Mouse (Mus musculus): Measurements from ENCODE around the gene Pter. TPM values are rescaled to one million over a fixed set of nuclear protein-coding genes. Genes with fewer than 3 reads are reported as not detected.

The Pter gene
- polyA plus RNA-seq (2015; fragmentation: Nextera tagmentation; extraction: Ambion mirVana): 19.1 and 21.8 TPM in 2 replicates

- under 1% methylated on average over 24 of the region's 24 CpGs for WGBS
- Histone ChIP-seq H3K27me3 (ENCODE audit: control insufficient read depth, insufficient read depth, low read length) (no peaks in the 10 kb centered on the region), H3K4me3 (ENCODE audit: low read length) (peak within 1 kb of the TSS; percentile 78), H3K9me3 (replicated peaks; ENCODE audit: control insufficient read depth, low read length) (no peaks in the 10 kb centered on the region), H3K4me2 (ENCODE audit: low read depth, low read length) (peak within 1 kb of the TSS; percentile 93), H3K9ac (ENCODE audit: low read length) (peak within 1 kb of the TSS; percentile 85), H3K27ac (ENCODE audit: low read length) (peak within 1 kb of the TSS; percentile 83), H3K36me3 (ENCODE audit: control insufficient read depth, insufficient read depth) (no peaks in the 10 kb centered on the region), H3K4me1 (ENCODE audit: control insufficient read depth, insufficient read depth, low read length) (peaks cover 16% of the 10 kb centered on the region)
- peak; percentile 99 for ATAC-seq (replicated peaks; ENCODE audit: extremely low read depth, insufficient read depth, low FRiP score)
These were observed at the start of gene Pter for GRCm38 (mm10) chr2:12923804-12924591. Pter (plus strand) TSS chr2:12924041.

- 57% methylated on average over 1 of the region's 1 CpGs for WGBS
- Histone ChIP-seq H3K4me1 (ENCODE audit: control insufficient read depth, insufficient read depth, low read length) (no peaks in the 10 kb centered on the region), H3K9ac (ENCODE audit: low read length) (no peak overlapping the region), H3K36me3 (ENCODE audit: control insufficient read depth, insufficient read depth) (no peaks in the 10 kb centered on the region), H3K9me3 (replicated peaks; ENCODE audit: control insufficient read depth, low read length) (no peaks in the 10 kb centered on the region), H3K27ac (ENCODE audit: low read length) (no peak overlapping the region), H3K4me3 (ENCODE audit: low read length) (no peak overlapping the region), H3K4me2 (ENCODE audit: low read depth, low read length) (no peak overlapping the region), H3K27me3 (ENCODE audit: control insufficient read depth, insufficient read depth, low read length) (no peaks in the 10 kb centered on the region)
- no peak for ATAC-seq (replicated peaks; ENCODE audit: extremely low read depth, insufficient read depth, low FRiP score)
These were observed 49.6 kb upstream of the Pter start for GRCm38 (mm10) chr2:12874232-12874631.

GRCm38 (mm10) chr2:12879492-12879891 lies 44.3 kb upstream of the Pter start:
- no peak overlapping the region for H3K9ac ChIP-seq (ENCODE audit: low read length)
- 68% methylated on average over 2 of the region's 2 CpGs for WGBS
- ATAC-seq (replicated peaks; ENCODE audit: extremely low read depth, insufficient read depth, low FRiP score): no peak

GRCm38 (mm10) chr2:12881009-12881408 lies 42.8 kb upstream of the Pter start:
- ATAC-seq (replicated peaks; ENCODE audit: extremely low read depth, insufficient read depth, low FRiP score): no peak
- H3K4me1 ChIP-seq (ENCODE audit: control insufficient read depth, insufficient read depth, low read length): no peaks in the 10 kb centered on the region
- 79% methylated on average over 1 of the region's 1 CpGs for WGBS

More at GRCm38 (mm10) chr2:12879492-12879891, 44.3 kb upstream of the Pter start:
- H3K27ac ChIP-seq (ENCODE audit: low read length): no peak overlapping the region
- H3K4me2 ChIP-seq (ENCODE audit: low read depth, low read length): no peak overlapping the region
- no peaks in the 10 kb centered on the region for H3K9me3 ChIP-seq (replicated peaks; ENCODE audit: control insufficient read depth, low read length)
- no peak overlapping the region for H3K4me3 ChIP-seq (ENCODE audit: low read length)
- no peaks in the 10 kb centered on the region for H3K36me3 ChIP-seq (ENCODE audit: control insufficient read depth, insufficient read depth)
- H3K27me3 ChIP-seq (ENCODE audit: control insufficient read depth, insufficient read depth, low read length): no peaks in the 10 kb centered on the region
- no peaks in the 10 kb centered on the region for H3K4me1 ChIP-seq (ENCODE audit: control insufficient read depth, insufficient read depth, low read length)

GRCm38 (mm10) chr2:12883276-12883914 lies 40.4 kb upstream of the Pter start:
- Histone ChIP-seq H3K27ac (ENCODE audit: low read length) (no peak overlapping the region), H3K4me3 (ENCODE audit: low read length) (no peak overlapping the region), H3K4me2 (ENCODE audit: low read depth, low read length) (no peak overlapping the region), H3K4me1 (ENCODE audit: control insufficient read depth, insufficient read depth, low read length) (no peaks in the 10 kb centered on the region), H3K27me3 (ENCODE audit: control insufficient read depth, insufficient read depth, low read length) (no peaks in the 10 kb centered on the region), H3K36me3 (ENCODE audit: control insufficient read depth, insufficient read depth) (no peaks in the 10 kb centered on the region), H3K9ac (ENCODE audit: low read length) (no peak overlapping the region), H3K9me3 (replicated peaks; ENCODE audit: control insufficient read depth, low read length) (no peaks in the 10 kb centered on the region)
- WGBS: 70% methylated on average over 10 of the region's 10 CpGs
- ATAC-seq (replicated peaks; ENCODE audit: extremely low read depth, insufficient read depth, low FRiP score): no peak

More at GRCm38 (mm10) chr2:12881009-12881408, 42.8 kb upstream of the Pter start:
- no peak overlapping the region for H3K27ac ChIP-seq (ENCODE audit: low read length)
- no peak overlapping the region for H3K9ac ChIP-seq (ENCODE audit: low read length)
- H3K36me3 ChIP-seq (ENCODE audit: control insufficient read depth, insufficient read depth): no peaks in the 10 kb centered on the region
- no peaks in the 10 kb centered on the region for H3K9me3 ChIP-seq (replicated peaks; ENCODE audit: control insufficient read depth, low read length)
- H3K27me3 ChIP-seq (ENCODE audit: control insufficient read depth, insufficient read depth, low read length): no peaks in the 10 kb centered on the region
- no peak overlapping the region for H3K4me3 ChIP-seq (ENCODE audit: low read length)
- no peak overlapping the region for H3K4me2 ChIP-seq (ENCODE audit: low read depth, low read length)

GRCm38 (mm10) chr2:12887015-12887414 lies 36.8 kb upstream of the Pter start:
- Histone ChIP-seq H3K4me1 (ENCODE audit: control insufficient read depth, insufficient read depth, low read length) (no peaks in the 10 kb centered on the region), H3K9ac (ENCODE audit: low read length) (no peak overlapping the region), H3K4me2 (ENCODE audit: low read depth, low read length) (no peak overlapping the region), H3K36me3 (ENCODE audit: control insufficient read depth, insufficient read depth) (no peaks in the 10 kb centered on the region), H3K4me3 (ENCODE audit: low read length) (no peak overlapping the region), H3K27me3 (ENCODE audit: control insufficient read depth, insufficient read depth, low read length) (no peaks in the 10 kb centered on the region), H3K27ac (ENCODE audit: low read length) (no peak overlapping the region), H3K9me3 (replicated peaks; ENCODE audit: control insufficient read depth, low read length) (no peaks in the 10 kb centered on the region)
- WGBS: 64% methylated on average over 2 of the region's 2 CpGs
- no peak for ATAC-seq (replicated peaks; ENCODE audit: extremely low read depth, insufficient read depth, low FRiP score)

GRCm38 (mm10) chr2:12905786-12906185 lies 18.1 kb upstream of the Pter start:
- H3K27me3 ChIP-seq (ENCODE audit: control insufficient read depth, insufficient read depth, low read length): no peaks in the 10 kb centered on the region
- no peak overlapping the region for H3K4me2 ChIP-seq (ENCODE audit: low read depth, low read length)
- H3K9ac ChIP-seq (ENCODE audit: low read length): no peak overlapping the region
- WGBS: 85% methylated on average over 1 of the region's 1 CpGs
- no peak overlapping the region for H3K27ac ChIP-seq (ENCODE audit: low read length)
- no peaks in the 10 kb centered on the region for H3K36me3 ChIP-seq (ENCODE audit: control insufficient read depth, insufficient read depth)
- H3K4me3 ChIP-seq (ENCODE audit: low read length): no peak overlapping the region
- no peaks in the 10 kb centered on the region for H3K9me3 ChIP-seq (replicated peaks; ENCODE audit: control insufficient read depth, low read length)
- H3K4me1 ChIP-seq (ENCODE audit: control insufficient read depth, insufficient read depth, low read length): no peaks in the 10 kb centered on the region
- ATAC-seq (replicated peaks; ENCODE audit: extremely low read depth, insufficient read depth, low FRiP score): no peak

- no peak for ATAC-seq (replicated peaks; ENCODE audit: extremely low read depth, insufficient read depth, low FRiP score)
- H3K4me1 ChIP-seq (ENCODE audit: control insufficient read depth, insufficient read depth, low read length): peaks cover 23% of the 10 kb centered on the region
- no peaks in the 10 kb centered on the region for H3K36me3 ChIP-seq (ENCODE audit: control insufficient read depth, insufficient read depth)
- H3K4me2 ChIP-seq (ENCODE audit: low read depth, low read length): no peak overlapping the region
- H3K27me3 ChIP-seq (ENCODE audit: control insufficient read depth, insufficient read depth, low read length): no peaks in the 10 kb centered on the region
- H3K4me3 ChIP-seq (ENCODE audit: low read length): no peak overlapping the region
- 57% methylated on average over 1 of the region's 1 CpGs for WGBS
- no peak overlapping the region for H3K9ac ChIP-seq (ENCODE audit: low read length)
- H3K27ac ChIP-seq (ENCODE audit: low read length): no peak overlapping the region
- H3K9me3 ChIP-seq (replicated peaks; ENCODE audit: control insufficient read depth, low read length): no peaks in the 10 kb centered on the region
These were observed 1.8 kb downstream of the Pter start for GRCm38 (mm10) chr2:12925643-12926042.

- 34% methylated on average over 2 of the region's 2 CpGs for WGBS
- H3K27ac ChIP-seq (ENCODE audit: low read length): peak overlapping the region; percentile 51; the same call in 1 of the 2 replicates
- peaks cover 3% of the 10 kb centered on the region; the same call in 1 of the 2 replicates for H3K36me3 ChIP-seq (ENCODE audit: control insufficient read depth, insufficient read depth)
- no peaks in the 10 kb centered on the region for H3K27me3 ChIP-seq (ENCODE audit: control insufficient read depth, insufficient read depth, low read length)
- H3K4me1 ChIP-seq (ENCODE audit: control insufficient read depth, insufficient read depth, low read length): peaks cover 15% of the 10 kb centered on the region
- no peak overlapping the region for H3K9ac ChIP-seq (ENCODE audit: low read length)
- H3K9me3 ChIP-seq (replicated peaks; ENCODE audit: control insufficient read depth, low read length): no peaks in the 10 kb centered on the region
- no peak overlapping the region for H3K4me2 ChIP-seq (ENCODE audit: low read depth, low read length)
- ATAC-seq (replicated peaks; ENCODE audit: extremely low read depth, insufficient read depth, low FRiP score): no peak; the same call in 1 of the 2 replicates
- no peak overlapping the region for H3K4me3 ChIP-seq (ENCODE audit: low read length)
These were observed 6.5 kb downstream of the Pter start for GRCm38 (mm10) chr2:12930338-12930737.
